Mouse (Mus musculus) heart, postnatal 0 days (tissue): ENCODE measurements around the gene Srd5a2. TPM values are rescaled to one million over a fixed set of nuclear protein-coding genes. Genes with fewer than 3 reads are reported as not detected.

ENCODE experiments used
- ATAC-seq: fragments of 200-750 bp; cut with Nextera tagmentation; 2 replicates; pipeline ENCODE4 v1.8.0; 2017; ENCODE audit warnings: low read depth, moderate number of reproducible peaks, moderate library complexity; ENCODE audit not compliant: insufficient read depth
- DNase-seq: peaks from one replicate; pipeline ENCODE4 v3.0.0-alpha.2; 2016; ENCODE audit warnings: low spot score
- H3K27ac ChIP-seq: fragments of 300-500 bp; sonication (generic); 2 replicates; pipeline ENCODE4 v1.5.1; 2014; ENCODE audit warnings: low read depth, mild to moderate bottlenecking
- H3K27me3 ChIP-seq: fragments of 300-500 bp; sonication (generic); 2 replicates; pipeline ENCODE4 v1.6.1; 2014; ENCODE audit warnings: low read length, mixed read lengths; ENCODE audit not compliant: control insufficient read depth, insufficient read depth
- H3K36me3 ChIP-seq: fragments of 300-500 bp; sonication (generic); replicated peaks from 2 replicates; pipeline ENCODE4 v1.6.1; 2014; ENCODE audit warnings: low read length, mixed read lengths; ENCODE audit not compliant: control insufficient read depth, insufficient read depth
- H3K4me1 ChIP-seq: fragments of 300-500 bp; sonication (generic); 2 replicates; pipeline ENCODE4 v1.6.1; 2014; ENCODE audit warnings: antibody characterized with exemption; ENCODE audit not compliant: control insufficient read depth, insufficient read depth
- H3K4me2 ChIP-seq: fragments of 300-500 bp; sonication (generic); 2 replicates; pipeline ENCODE4 v1.6.1; 2014; ENCODE audit warnings: low read depth, mild to moderate bottlenecking, low read length, moderate library complexity
- H3K4me3 ChIP-seq: fragments of 300-500 bp; sonication (generic); 2 replicates; pipeline ENCODE4 v1.5.1; 2014; ENCODE audit warnings: low read depth, low read length
- H3K9ac ChIP-seq: fragments of 300-500 bp; sonication (generic); replicated peaks from 2 replicates; pipeline ENCODE4 v1.6.1; 2014; ENCODE audit warnings: low read depth, low read length, mixed read lengths
- H3K9me3 ChIP-seq: fragments of 300-500 bp; sonication (generic); replicated peaks from 2 replicates; pipeline ENCODE4 v1.6.1; 2016; ENCODE audit warnings: low read length; ENCODE audit not compliant: control insufficient read depth
- CTCF ChIP-seq: IDR thresholded peaks from 2 replicates; pipeline ENCODE4 v1.5.1; 2016; ENCODE audit warnings: antibody characterized with exemption, control low read depth, low read depth
- EP300 ChIP-seq: IDR thresholded peaks from 2 replicates; pipeline ENCODE4 v1.6.1; 2016; ENCODE audit warnings: antibody characterized with exemption, low read depth
- WGBS: fragments of 180-500 bp; shearing (Covaris S2); extraction: QIAGEN DNeasy Blood & Tissue Kit; methylation state at CpG from one replicate; pipeline ENCODE4 v1.1.7; 2014; 5-methylcytosine and 5-hydroxymethylcytosine counted together
- polyA plus RNA-seq: library from polyadenylated mRNA; unstranded; fragments of >200 nt; fragmentation: Nextera tagmentation; extraction: Ambion mirVana; gene quantifications from 2 replicates; pipeline ENCODE4 v1.2.1, GENCODE M21; 2015
- total RNA-seq: library from RNA; depleted of rRNA; stranded (reverse); fragments of >200 nt; gene quantifications from 2 replicates; pipeline ENCODE4 v1.2.3, GENCODE M21; 2014; ENCODE audit warnings: low replicate concordance; rRNA removed

The Srd5a2 gene
- total RNA-seq = not detected in 2 replicates
- not detected in 2 replicates for polyA plus RNA-seq

DNA sequence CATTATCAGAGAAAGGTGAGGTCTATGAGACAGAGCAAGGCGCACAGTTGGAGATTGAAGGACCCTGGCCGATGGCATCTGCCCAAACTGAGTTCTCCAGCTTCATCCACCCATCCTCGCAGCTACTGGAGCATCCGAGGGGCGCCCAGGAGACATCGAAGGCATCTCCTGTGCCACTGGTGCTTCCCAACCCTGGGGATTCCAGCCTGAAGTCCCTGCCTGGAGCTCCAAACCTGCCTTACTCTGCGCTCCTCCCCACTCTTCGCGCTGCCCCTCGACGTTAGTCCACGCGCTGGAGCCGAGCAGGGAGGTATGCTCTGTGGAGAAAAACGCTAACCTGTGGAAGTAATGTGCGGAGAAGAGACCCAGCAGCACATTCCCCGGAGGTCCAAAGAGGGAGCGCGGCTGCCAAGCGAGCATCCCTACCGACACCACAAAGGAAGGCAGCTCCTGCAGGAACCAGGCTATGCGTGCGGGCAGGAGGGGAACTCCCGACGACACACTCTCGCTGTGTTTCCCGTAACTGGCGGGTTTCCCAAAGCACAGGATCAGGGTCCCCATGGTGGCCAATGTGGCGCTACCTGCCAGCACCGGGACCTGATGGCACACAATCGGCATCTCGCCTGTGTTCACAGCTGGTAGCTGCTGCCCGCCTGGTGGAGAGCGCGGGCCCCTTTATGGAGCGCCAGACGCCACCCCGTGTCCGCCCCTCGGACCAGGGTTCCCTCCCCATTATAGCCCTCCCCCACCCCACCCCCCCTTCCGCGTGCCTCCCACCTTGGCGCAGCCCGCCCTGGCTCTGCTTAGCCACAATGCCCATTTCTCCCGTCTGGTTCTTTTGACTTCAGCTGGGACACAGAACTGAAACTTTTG lies at the start of gene Srd5a2:
Srd5a2 (minus strand) TSS at position 707 of the 873 bp plus-strand sequence.
- peak within 1 kb of the TSS; percentile 50 for H3K4me2 ChIP-seq
- no peaks in the 10 kb centered on the region for H3K4me1 ChIP-seq
- H3K4me3 ChIP-seq = peak within 1 kb of the TSS; percentile 24
- H3K9ac ChIP-seq = no peak within 1 kb of the TSS
- DNase-seq = no peak
- H3K27me3 ChIP-seq = peaks cover 57% of the 10 kb centered on the region
- no peaks in the 10 kb centered on the region for H3K9me3 ChIP-seq
- no peaks in the 10 kb centered on the region for H3K36me3 ChIP-seq
- WGBS = 2% methylated on average over 45 of the region's 45 CpGs
- no peak for TF ChIP-seq EP300
- no peak for TF ChIP-seq CTCF
- no peak for ATAC-seq
- no peak within 1 kb of the TSS for H3K27ac ChIP-seq

DNA sequence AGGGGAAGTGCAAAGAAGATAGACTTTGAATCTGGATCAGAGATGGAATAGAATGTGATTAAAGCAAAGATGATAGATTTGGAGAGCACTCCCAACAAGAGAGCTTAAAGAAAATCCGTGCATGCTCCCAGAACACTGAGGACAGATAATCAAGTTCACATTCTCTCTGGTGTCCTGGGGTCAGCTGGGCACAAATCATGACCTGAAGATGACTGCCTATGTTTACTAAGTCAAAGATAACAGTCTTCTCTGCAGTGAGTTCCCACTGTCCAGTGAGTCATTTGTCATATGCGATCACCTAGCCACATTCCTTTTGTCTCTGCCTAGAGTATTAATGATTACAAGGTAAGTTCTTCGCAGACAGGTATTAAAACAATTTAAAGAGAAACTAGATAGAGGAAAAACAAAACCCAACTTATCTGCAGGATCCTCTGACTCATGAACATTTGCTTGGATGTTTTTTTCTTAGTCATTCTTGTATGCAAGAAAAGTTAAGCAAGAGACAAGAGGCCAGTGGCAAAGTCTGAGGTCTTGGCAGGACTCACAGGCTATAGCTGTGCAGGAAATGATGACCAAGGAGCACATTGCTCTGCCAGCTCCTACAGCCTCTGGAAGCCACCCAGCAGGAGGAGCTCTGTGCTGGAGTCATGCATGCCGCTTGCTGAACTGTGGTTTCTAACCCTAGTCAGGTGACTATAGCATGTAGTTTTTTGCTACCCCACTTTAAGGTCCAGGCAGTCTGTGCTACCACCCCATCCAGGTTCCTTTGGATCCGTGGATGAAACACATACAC lies 41.4 kb upstream of the Srd5a2 start:
- TF ChIP-seq CTCF (peak; percentile 11; the same call in 1 of the 2 replicates), EP300 (no peak)
- Histone ChIP-seq H3K9ac (no peak overlapping the region), H3K36me3 (no peaks in the 10 kb centered on the region), H3K27me3 (no peaks in the 10 kb centered on the region), H3K4me3 (no peak overlapping the region), H3K9me3 (no peaks in the 10 kb centered on the region), H3K4me2 (no peak overlapping the region), H3K27ac (no peak overlapping the region), H3K4me1 (no peaks in the 10 kb centered on the region)
- no peak; the same call in 1 of the 2 replicates for ATAC-seq
- WGBS = 64% methylated on average over 5 of the region's 5 CpGs
- DNase-seq = peak; percentile 44

DNA sequence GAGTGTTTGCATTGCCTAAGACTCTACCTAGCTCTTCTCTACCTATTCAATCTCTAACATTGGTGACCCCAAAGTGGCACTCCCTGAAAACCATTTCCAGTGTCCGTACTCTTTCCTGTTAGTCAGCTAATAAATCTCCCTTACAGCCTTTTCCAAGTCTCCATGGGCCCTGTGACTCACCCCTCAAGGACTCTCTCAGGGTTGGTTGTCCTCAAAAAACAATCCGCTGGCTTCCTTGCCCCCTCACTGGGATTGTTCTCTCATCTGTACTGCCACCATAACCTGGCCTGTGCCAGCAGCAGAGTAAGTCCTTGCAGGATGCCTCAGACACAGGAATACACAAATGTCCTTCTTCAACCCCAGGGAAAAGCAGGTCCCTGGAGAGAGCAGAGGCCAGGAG lies 40.3 kb upstream of the Srd5a2 start:
- 76% methylated on average over 2 of the region's 2 CpGs for WGBS
- ATAC-seq = no peak
- no peaks in the 10 kb centered on the region for H3K4me1 ChIP-seq
- no peak overlapping the region for H3K27ac ChIP-seq
- H3K4me3 ChIP-seq = no peak overlapping the region
- H3K4me2 ChIP-seq = no peak overlapping the region
- no peaks in the 10 kb centered on the region for H3K9me3 ChIP-seq
- no peak overlapping the region for H3K9ac ChIP-seq
- DNase-seq = no peak
- H3K36me3 ChIP-seq = no peaks in the 10 kb centered on the region
- H3K27me3 ChIP-seq = no peaks in the 10 kb centered on the region
- TF ChIP-seq EP300 (no peak), CTCF (no peak)

DNA sequence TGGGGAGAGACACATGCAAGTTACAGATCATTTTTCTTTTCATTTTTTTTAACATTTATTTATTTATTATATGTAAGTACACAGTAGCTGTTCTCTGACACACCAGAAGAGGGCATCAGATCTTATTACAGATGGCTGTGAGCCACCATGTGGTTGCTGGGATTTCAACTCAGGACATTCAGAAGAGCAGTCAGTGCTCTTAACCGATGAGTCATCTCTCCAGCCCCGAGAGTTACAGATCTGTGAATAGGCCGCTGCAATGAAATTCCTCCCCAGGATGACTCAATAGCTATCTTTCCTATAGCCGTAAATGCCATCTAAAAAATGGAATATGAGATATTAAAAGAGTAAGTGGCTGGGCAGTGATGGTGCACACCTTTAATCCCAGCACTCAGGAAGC lies 35.7 kb upstream of the Srd5a2 start:
- no peak overlapping the region for H3K4me2 ChIP-seq
- 73% methylated on average over 4 of the region's 4 CpGs for WGBS
- H3K27me3 ChIP-seq = no peaks in the 10 kb centered on the region
- no peak overlapping the region for H3K4me3 ChIP-seq
- TF ChIP-seq EP300 = no peak
- TF ChIP-seq CTCF = no peak
- no peak overlapping the region for H3K27ac ChIP-seq
- no peaks in the 10 kb centered on the region for H3K36me3 ChIP-seq
- DNase-seq (no peak), ATAC-seq (no peak)
- H3K4me1 ChIP-seq = no peaks in the 10 kb centered on the region
- H3K9ac ChIP-seq = no peak overlapping the region
- no peaks in the 10 kb centered on the region for H3K9me3 ChIP-seq

DNA sequence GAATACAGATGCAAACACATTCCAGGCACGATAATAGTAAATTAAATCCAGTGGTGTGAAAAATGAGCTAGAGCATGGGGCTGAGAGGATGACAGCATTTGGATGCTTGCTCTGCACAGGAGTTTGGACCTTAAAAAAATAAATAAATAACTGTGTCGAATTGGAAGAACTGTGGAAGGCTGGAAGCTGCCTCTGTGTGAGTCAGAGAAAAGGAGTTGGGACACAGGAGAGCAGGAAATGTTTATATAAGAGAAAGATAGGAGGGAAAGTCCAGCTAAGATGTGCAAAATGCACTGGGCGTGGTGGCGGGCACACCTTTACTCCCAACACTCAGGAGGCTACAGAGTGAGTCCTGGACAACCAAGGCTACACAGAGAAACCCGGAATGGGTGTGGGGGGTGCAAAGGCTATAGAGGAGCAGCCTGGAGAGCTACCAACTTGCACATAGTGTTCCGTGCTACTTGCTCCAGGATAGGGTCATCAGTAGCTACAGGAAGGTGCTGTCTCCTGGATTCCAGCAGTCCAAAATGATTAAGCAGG lies 32.4 kb upstream of the Srd5a2 start:
- DNase-seq (no peak), ATAC-seq (no peak)
- WGBS = 66% methylated on average over 6 of the region's 6 CpGs
- Histone ChIP-seq H3K27me3 (no peaks in the 10 kb centered on the region), H3K4me1 (no peaks in the 10 kb centered on the region), H3K27ac (no peak overlapping the region), H3K36me3 (no peaks in the 10 kb centered on the region), H3K9ac (no peak overlapping the region), H3K4me3 (no peak overlapping the region), H3K4me2 (no peak overlapping the region), H3K9me3 (no peaks in the 10 kb centered on the region)
- TF ChIP-seq EP300 (no peak), CTCF (no peak)
